Mouse (Mus musculus) CH12.LX (cell line): ENCODE measurements around the gene Dtx3l. TPM values are rescaled to one million over a fixed set of nuclear protein-coding genes. Genes with fewer than 3 reads are reported as not detected.
A peak's percentile ranks its signal among the peaks of the same experiment; 100 is the strongest.

ENCODE experiments used
- DNase-seq: peaks from one replicate; pipeline ENCODE4 v3.0.0-alpha.2; 2013; ENCODE audit errors: extremely low read depth
- H3K27ac ChIP-seq: 2 replicates; pipeline ENCODE4 v1.5.1; 2012; ENCODE audit warnings: low read depth, mild to moderate bottlenecking, control low read depth, moderate library complexity; ENCODE audit not compliant: insufficient read depth
- H3K27me3 ChIP-seq: replicated peaks from 2 replicates; pipeline ENCODE3; 2012; ENCODE audit warnings: inconsistent platforms
- H3K36me3 ChIP-seq, 2 experiments: replicated peaks in 1 of 2; 2 replicates each; pipeline versions ENCODE3 to v1.6.1; 2012; ENCODE audit warnings: inconsistent platforms in 1 of 2, low read length in 1 of 2, mild to moderate bottlenecking in 1 of 2, mixed read lengths in 1 of 2, moderate library complexity in 1 of 2; ENCODE audit not compliant: control insufficient read depth in 1 of 2, insufficient read depth in 1 of 2
- H3K4me1 ChIP-seq, 2 experiments: 2 replicates each; pipeline ENCODE4 v1.6.1; 2012; ENCODE audit warnings: inconsistent platforms in 1 of 2, moderate library complexity in 1 of 2; ENCODE audit not compliant: insufficient read depth in 2 of 2, control insufficient read depth in 1 of 2
- H3K4me2 ChIP-seq: 2 replicates; pipeline ENCODE4 v1.6.1; 2012; ENCODE audit warnings: low read depth, mild to moderate bottlenecking, control low read depth; ENCODE audit not compliant: poor library complexity, insufficient read depth, severe bottlenecking
- H3K4me3 ChIP-seq, 3 experiments: fragments of 150-350 bp in 1 of 3; sonication (generic) in 1 of 3; replicated peaks in 1 of 3; 2 replicates each; pipeline versions ENCODE3 to v1.5.1; 2011 to 2012; ENCODE audit warnings: low read depth in 2 of 3, low read length in 2 of 3, mild to moderate bottlenecking in 2 of 3, moderate library complexity in 2 of 3, control low read depth in 1 of 3, improper control_type of control experiment in 1 of 3, inconsistent platforms in 1 of 3, mixed read lengths in 1 of 3; ENCODE audit not compliant: poor library complexity in 1 of 3
- H3K79me2 ChIP-seq: replicated peaks from 2 replicates; pipeline ENCODE4 v1.6.1; 2012; ENCODE audit warnings: mild to moderate bottlenecking, moderate library complexity; ENCODE audit not compliant: control insufficient read depth, poor library complexity, insufficient read depth, severe bottlenecking; ENCODE audit errors: extremely low read depth
- H3K9ac ChIP-seq: 2 replicates; pipeline ENCODE4 v1.6.1; 2012; ENCODE audit warnings: low read depth, mild to moderate bottlenecking, control low read depth, moderate library complexity; ENCODE audit not compliant: insufficient read depth
- H3K9me3 ChIP-seq: replicated peaks from 2 replicates; pipeline ENCODE3; 2012; ENCODE audit warnings: low read length, inconsistent platforms, mixed read lengths
- BHLHE40 ChIP-seq: IDR thresholded peaks from 2 replicates; pipeline ENCODE4 v1.6.1; 2011; ENCODE audit warnings: mild to moderate bottlenecking, low read depth, low read length, improper control_type of control experiment
- CHD1 ChIP-seq: IDR thresholded peaks from 2 replicates; pipeline ENCODE4 v1.6.1; 2012; ENCODE audit warnings: low read depth, low read length, improper control_type of control experiment, inconsistent platforms
- CTCF ChIP-seq, 2 experiments: IDR thresholded peaks in 1 of 2; conservative IDR thresholded peaks in 1 of 2; 2 replicates each; pipeline ENCODE4 v1.5.1; 2011 to 2012; ENCODE audit warnings: low read depth in 2 of 2, low read length in 2 of 2, improper control_type of control experiment in 1 of 2, inconsistent platforms in 1 of 2, mild to moderate bottlenecking in 1 of 2, moderate library complexity in 1 of 2
- E2F4 ChIP-seq: IDR thresholded peaks from 2 replicates; pipeline ENCODE4 v1.6.1; 2011; ENCODE audit warnings: low read depth, low read length, improper control_type of control experiment; ENCODE audit not compliant: insufficient replicate concordance
- ELF1 ChIP-seq: IDR thresholded peaks from 2 replicates; pipeline ENCODE4 v1.6.1; 2014; ENCODE audit warnings: low read depth, mild to moderate bottlenecking, inconsistent platforms, low read length, improper control_type of control experiment
- ETS1 ChIP-seq: conservative IDR thresholded peaks from 2 replicates; pipeline ENCODE4 v1.6.1; 2012; ENCODE audit warnings: low read depth, mild to moderate bottlenecking, inconsistent platforms, low read length, improper control_type of control experiment, moderate library complexity
- GABPA ChIP-seq: IDR thresholded peaks from 2 replicates; pipeline ENCODE4 v1.6.1; 2012; ENCODE audit warnings: low read depth, low read length, improper control_type of control experiment, inconsistent platforms; ENCODE audit not compliant: insufficient replicate concordance
- HCFC1 ChIP-seq: IDR thresholded peaks from 2 replicates; pipeline ENCODE4 v1.6.1; 2012; ENCODE audit warnings: low read depth, mild to moderate bottlenecking, inconsistent platforms, low read length, improper control_type of control experiment
- IRF4 ChIP-seq: IDR thresholded peaks from 2 replicates; pipeline ENCODE4 v1.6.1; 2014; ENCODE audit warnings: low read depth, mild to moderate bottlenecking, inconsistent platforms, low read length, improper control_type of control experiment
- JUN ChIP-seq: IDR thresholded peaks from 2 replicates; pipeline ENCODE4 v1.6.1; 2011; ENCODE audit warnings: low read depth, mild to moderate bottlenecking, low read length, improper control_type of control experiment, moderate library complexity; ENCODE audit not compliant: insufficient read depth
- KAT2A ChIP-seq: IDR thresholded peaks from 2 replicates; pipeline ENCODE4 v1.6.1; 2012; ENCODE audit warnings: low read length, improper control_type of control experiment, inconsistent platforms; ENCODE audit not compliant: insufficient replicate concordance
- MAFK ChIP-seq: IDR thresholded peaks from 2 replicates; pipeline ENCODE4 v1.6.1; 2011; ENCODE audit warnings: low read length, improper control_type of control experiment; ENCODE audit not compliant: insufficient replicate concordance
- MAX ChIP-seq: IDR thresholded peaks from 2 replicates; pipeline ENCODE4 v1.6.1; 2011; ENCODE audit warnings: low read length, improper control_type of control experiment
- MEF2A ChIP-seq: IDR thresholded peaks from 2 replicates; pipeline ENCODE4 v1.6.1; 2014; ENCODE audit warnings: low read depth, mild to moderate bottlenecking, inconsistent platforms, low read length, improper control_type of control experiment, borderline replicate concordance
- MXI1 ChIP-seq: IDR thresholded peaks from 2 replicates; pipeline ENCODE4 v1.6.1; 2011; ENCODE audit warnings: mild to moderate bottlenecking, low read depth, low read length, improper control_type of control experiment
- MYC ChIP-seq: IDR thresholded peaks from 2 replicates; pipeline ENCODE4 v1.6.1; 2011; ENCODE audit warnings: low read depth, mild to moderate bottlenecking, improper control_type of control experiment, low read length
- NELFE ChIP-seq: IDR thresholded peaks from 2 replicates; pipeline ENCODE4 v1.6.1; 2011; ENCODE audit warnings: low read depth, low read length, improper control_type of control experiment
- NRF1 ChIP-seq: IDR thresholded peaks from 2 replicates; pipeline ENCODE4 v1.6.1; 2014; ENCODE audit warnings: low read depth, mild to moderate bottlenecking, inconsistent platforms, low read length, improper control_type of control experiment, moderate library complexity
- POLR2A ChIP-seq: IDR thresholded peaks from 2 replicates; pipeline ENCODE4 v1.6.1; 2011; ENCODE audit warnings: low read depth, mild to moderate bottlenecking, improper control_type of control experiment, low read length
- POLR2AphosphoS2 ChIP-seq: IDR thresholded peaks from 2 replicates; pipeline ENCODE4 v1.6.1; 2011; ENCODE audit warnings: low read depth, low read length, improper control_type of control experiment
- RAD21 ChIP-seq: IDR thresholded peaks from 2 replicates; pipeline ENCODE4 v1.6.1; 2011; ENCODE audit warnings: low read depth, mild to moderate bottlenecking, low read length, improper control_type of control experiment, moderate library complexity
- RCOR1 ChIP-seq: conservative IDR thresholded peaks from 2 replicates; pipeline ENCODE4 v1.6.1; 2012; ENCODE audit warnings: low read depth, mild to moderate bottlenecking, inconsistent platforms, low read length, improper control_type of control experiment
- SIN3A ChIP-seq: IDR thresholded peaks from 2 replicates; pipeline ENCODE4 v1.6.1; 2012; ENCODE audit warnings: low read length, improper control_type of control experiment, inconsistent platforms
- TBP ChIP-seq: conservative IDR thresholded peaks from 2 replicates; pipeline ENCODE4 v1.6.1; 2011; ENCODE audit warnings: low read depth, low read length, improper control_type of control experiment
- TCF12 ChIP-seq: IDR thresholded peaks from 2 replicates; pipeline ENCODE4 v1.6.1; 2014; ENCODE audit warnings: low read depth, mild to moderate bottlenecking, inconsistent platforms, low read length, improper control_type of control experiment
- UBTF ChIP-seq: IDR thresholded peaks from 2 replicates; pipeline ENCODE4 v1.6.1; 2012; ENCODE audit warnings: low read depth, mild to moderate bottlenecking, inconsistent platforms, low read length, improper control_type of control experiment, moderate library complexity
- USF1 ChIP-seq: IDR thresholded peaks from 2 replicates; pipeline ENCODE4 v1.6.1; 2014; ENCODE audit warnings: low read depth, mild to moderate bottlenecking, inconsistent platforms, low read length, improper control_type of control experiment
- USF2 ChIP-seq: conservative IDR thresholded peaks from 2 replicates; pipeline ENCODE4 v1.6.1; 2011; ENCODE audit warnings: low read depth, low read length, improper control_type of control experiment
- ZC3H11A ChIP-seq: IDR thresholded peaks from 2 replicates; pipeline ENCODE4 v1.6.1; 2012; ENCODE audit warnings: low read depth, mild to moderate bottlenecking, inconsistent platforms, low read length, improper control_type of control experiment
- ZNF384 ChIP-seq: IDR thresholded peaks from 2 replicates; pipeline ENCODE4 v1.6.1; 2012; ENCODE audit warnings: low read depth, low read length, improper control_type of control experiment, inconsistent platforms
- dilution Hi-C: fragments of 300-500 bp; cut with MboI; formaldehyde crosslinking; loops from 2 replicates; pipeline ENCODE4 v1.14.3; 2020; ENCODE audit warnings: low sequenced_read_pairs; ENCODE audit not compliant: extremely low pct_unique_long_range_greater_than_20kb, extremely low pct_ligation_motif_present
- in situ Hi-C: fragments of 300-500 bp; cut with MboI; formaldehyde crosslinking; loops from 3 replicates; pipeline ENCODE4 v1.14.3; 2019; ENCODE audit warnings: low sequenced_read_pairs, low pct_ligation_motif_present, low pct_unique_long_range_greater_than_20kb, mixed read lengths
- polyA plus RNA-seq: library from polyadenylated mRNA; unstranded; fragments of >175 nt; gene quantifications from 2 replicates; pipeline ENCODE4 v1.2.1, GENCODE M21; 2012; ENCODE audit warnings: low read depth; ENCODE audit not compliant: insufficient read length
- total RNA-seq, 2 experiments: library from RNA; depleted of rRNA; stranded (reverse); fragments of 300-350 nt in 1 of 2; fragments of >200 nt in 1 of 2; gene quantifications; 2 replicates each; pipeline ENCODE4 v1.2.3; 2012 to 2014

Gene Dtx3l
- total and polyA plus RNA-seq, 3 experiments: 14.4 to 21.1 (median 17.4) TPM

DNA sequence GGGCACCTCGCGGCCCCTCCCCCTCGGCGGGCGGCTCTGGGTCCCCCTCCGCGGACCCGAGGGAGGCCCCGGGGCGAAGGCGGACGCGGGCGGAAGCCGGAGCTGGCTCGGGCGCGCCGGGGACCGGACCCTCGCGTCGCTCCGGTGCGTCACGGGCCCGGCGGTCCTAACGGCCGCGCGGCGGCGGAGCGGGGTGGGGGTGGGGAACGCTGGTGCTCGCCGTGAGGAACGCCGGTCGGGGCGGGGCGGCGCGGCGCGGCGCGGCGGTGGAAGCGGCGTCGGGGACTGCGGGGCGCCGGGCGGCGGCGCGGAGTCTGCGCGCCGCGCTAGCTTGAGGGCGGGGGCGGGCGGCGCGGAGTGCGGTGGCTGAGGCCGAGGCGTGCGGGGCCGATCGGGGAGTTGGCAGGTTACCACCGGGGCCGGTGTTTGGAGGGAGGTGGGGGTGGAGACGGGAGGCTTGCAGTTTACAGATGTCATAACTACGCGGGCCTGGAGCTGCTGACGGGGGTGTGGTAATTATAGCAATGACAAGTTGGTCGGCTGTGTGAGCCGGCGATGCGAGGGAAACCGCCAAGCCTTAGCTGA is 44.7 kb upstream of the Dtx3l start:
- TF ChIP-seq ZC3H11A: no peak
- TF ChIP-seq CHD1: no peak
- no peak for TF ChIP-seq ELF1
- TF ChIP-seq IRF4: no peak
- TF ChIP-seq ZNF384: no peak
- TF ChIP-seq USF2: no peak
- TF ChIP-seq E2F4: no peak
- no peak for TF ChIP-seq CTCF (conservative IDR thresholded peaks at IDR 0.05 in 1 of 2, IDR thresholded peaks at IDR 0.05 in 1 of 2; ENCODE audit: low read depth in 2 of 2, low read length in 2 of 2)
- no peak for TF ChIP-seq TBP
- no peak for TF ChIP-seq POLR2A
- no peak for TF ChIP-seq KAT2A
- TF ChIP-seq UBTF: 0 out of 2 replicates have a peak, but pooled peaks have one; percentile 24
- TF ChIP-seq MAFK: no peak
- TF ChIP-seq HCFC1: no peak
- TF ChIP-seq MXI1: 0 out of 2 replicates have a peak, but pooled peaks have one; percentile 3
- TF ChIP-seq MEF2A: peak; percentile 56; the same call in 1 of the 2 replicates
- no peak for TF ChIP-seq GABPA
- TF ChIP-seq POLR2AphosphoS2: no peak
- no peak for TF ChIP-seq MAX
- peak; percentile 67; the same call in 1 of the 2 replicates for TF ChIP-seq SIN3A
- no peak for TF ChIP-seq BHLHE40
- no peak for TF ChIP-seq RCOR1
- no peak for TF ChIP-seq MYC
- TF ChIP-seq USF1: no peak
- TF ChIP-seq NRF1: peak; percentile 52; the same call in 1 of the 2 replicates
- no peak for TF ChIP-seq TCF12
- no peak for TF ChIP-seq JUN
- 0 out of 2 replicates have a peak, but pooled peaks have one; percentile 9 for TF ChIP-seq ETS1
- no peak for TF ChIP-seq NELFE
- TF ChIP-seq RAD21: no peak
- H3K9me3 ChIP-seq: no peaks in the 10 kb centered on the region
- in situ Hi-C loops: no loop called here
- peak overlapping the region; percentile 82 to 96 (median 84) for H3K4me3 ChIP-seq
- H3K4me2 ChIP-seq: peak overlapping the region; percentile 65; the same call in 1 of the 2 replicates
- peaks cover 2 to 39% of the 10 kb centered on the region in 2 experiments; a peak in 2 of 4 replicates for H3K4me1 ChIP-seq
- no peaks in the 10 kb centered on the region for H3K27me3 ChIP-seq
- peak overlapping the region; percentile 91 for H3K9ac ChIP-seq
- peaks cover 0 to 15% of the 10 kb centered on the region in 2 experiments for H3K36me3 ChIP-seq
- peak; percentile 80 for DNase-seq
- peaks cover 45% of the 10 kb centered on the region for H3K79me2 ChIP-seq
- dilution Hi-C loops: no loop called here
- peak overlapping the region; percentile 94 for H3K27ac ChIP-seq
